Mouse (Mus musculus) ES-Bruce4 (cell line): Measurements from ENCODE around the gene Kcnk4.
A peak's percentile ranks its signal among the peaks of the same experiment; 100 is the strongest.

Experiments used
- CTCF ChIP-seq: IDR thresholded peaks from one replicate; pipeline ENCODE4 v1.8.1; 2011; ENCODE audit warnings: low read depth, low read length
- EP300 ChIP-seq: IDR thresholded peaks from 2 replicates; pipeline ENCODE4 v1.6.1; 2011; ENCODE audit warnings: low read depth, low read length; ENCODE audit not compliant: insufficient read depth

DNA sequence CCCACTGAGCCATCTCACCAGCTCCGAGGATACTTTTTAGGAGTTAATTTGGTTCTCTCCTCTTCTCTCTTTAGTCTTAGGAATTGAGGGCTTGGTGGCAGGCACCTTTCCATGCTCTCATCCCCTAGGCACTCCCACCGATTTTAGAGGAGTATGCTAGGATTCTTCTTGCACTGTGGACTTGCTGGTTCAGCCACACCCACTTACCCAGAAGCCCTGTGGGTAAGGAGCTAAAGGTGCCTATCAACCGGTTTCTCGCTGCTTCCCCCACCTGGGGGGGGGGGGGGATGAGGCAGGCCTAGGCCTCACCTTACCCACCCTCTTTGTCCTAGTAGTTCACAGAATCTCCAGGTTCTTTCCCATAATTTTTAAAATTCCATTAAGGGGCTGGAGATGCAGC lies 13.4 kb upstream of the Kcnk4 start:
- no peak for TF ChIP-seq CTCF
- 0 out of 2 replicates have a peak, but pooled peaks have one; percentile 5 for TF ChIP-seq EP300
